Comparison of ENCODE assay signal across 26 mouse cellular contexts in genomic region chr6:120442171-120442749, GRCm38 (mm10). TPM values are rescaled to one million over a fixed set of nuclear protein-coding genes. Genes with fewer than 3 reads are reported as not detected.
DNase-seq lines count a peak whose midpoint lies in the region; ATAC-seq and TF ChIP-seq lines count a peak whose summit lies in the region.
"Had no signal": no experiment of that assay in that cellular context is flagged by ENCODE, and none has a peak within 500 bp of the region (broad histone marks: within the 10 kb centered on the region; RNA-seq: fewer than 3 reads in every experiment).

No protein-coding gene starts in this region.

- TF ChIP-seq POLR2A in kidney, adult 2 months (IDR thresholded peaks at IDR 0.05; ENCODE audit: low read depth, low read length), result no peak

- peak; percentile 66 for DNase-seq in heart, adult 11 months
- no peak for DNase-seq in heart, postnatal 14 days
- DNase-seq in kidney, adult 2 months, result peak; percentile 91
- DNase-seq in kidney, postnatal 10 days, result no peak
- peak; percentile 51 for DNase-seq in midbrain, embryonic 11.5 days (ENCODE audit: low spot score, missing footprints)
- DNase-seq in midbrain, postnatal 0 days (ENCODE audit: low spot score), result no peak
- no peak for DNase-seq in layer of hippocampus, postnatal 10 days (ENCODE audit: low spot score in 2 of 2)
- DNase-seq: adrenal gland, adult 2 months; cerebellum, adult 11 months; cerebellum, adult 8-10 months; cerebellum, postnatal 14 days; embryo, embryonic 11 days; heart, adult 2 months; heart, postnatal 4 days had no signal

- no peaks in the 10 kb centered on the region for H3K27me3 ChIP-seq in kidney, adult 2 months (replicated peaks; ENCODE audit: control insufficient read depth, insufficient read depth, low read length)
- H3K27me3 ChIP-seq in midbrain, embryonic 11.5 days (ENCODE audit: control insufficient read depth, insufficient read depth, low read length), result no peaks in the 10 kb centered on the region
- no peaks in the 10 kb centered on the region for H3K27me3 ChIP-seq in midbrain, postnatal 0 days (ENCODE audit: insufficient read depth, low read length)
- H3K27me3 ChIP-seq: CH12.LX; embryonic facial prominence, embryonic 15.5 days; hindbrain, embryonic 12.5 days; Patski had no signal

- H3K9me3 ChIP-seq in midbrain, embryonic 11.5 days (ENCODE audit: control insufficient read depth, low read length), result no peaks in the 10 kb centered on the region
- no peaks in the 10 kb centered on the region for H3K9me3 ChIP-seq in midbrain, postnatal 0 days (ENCODE audit: low read length)
- H3K9me3 ChIP-seq: embryonic facial prominence, embryonic 15.5 days; forebrain, embryonic 10.5 days; hindbrain, embryonic 12.5 days had no signal

- H3K36me3 ChIP-seq in kidney, adult 2 months (ENCODE audit: control insufficient read depth, insufficient read depth, low read length), result peaks cover 4% of the 10 kb centered on the region; the same call in 1 of the 2 replicates
- peaks cover 7% of the 10 kb centered on the region for H3K36me3 ChIP-seq in midbrain, embryonic 11.5 days (ENCODE audit: control insufficient read depth, insufficient read depth, low read length)
- H3K36me3 ChIP-seq in midbrain, postnatal 0 days (ENCODE audit: insufficient read depth, low read length), result peaks cover 22% of the 10 kb centered on the region

- ATAC-seq in midbrain, embryonic 11.5 days (ENCODE audit: low FRiP score), result no peak
- no peak for ATAC-seq in midbrain, postnatal 0 days (ENCODE audit: low FRiP score)
- ATAC-seq: activated CD4-positive, CD25-positive, alpha-beta regulatory T cell, adult 4 months; forebrain, embryonic 14.5 days; hindbrain, embryonic 16.5 days; Patski had no signal

- H3K4me2 ChIP-seq in midbrain, embryonic 11.5 days, result no peak overlapping the region
- no peak overlapping the region for H3K4me2 ChIP-seq in midbrain, postnatal 0 days (ENCODE audit: low read depth, low read length, poor library complexity, severe bottlenecking)
- H3K4me2 ChIP-seq: embryonic facial prominence, embryonic 15.5 days; heart, embryonic 11.5 days; hindbrain, embryonic 12.5 days had no signal

- TF ChIP-seq CTCF in kidney, adult 2 months (conservative IDR thresholded peaks at IDR 0.05; ENCODE audit: insufficient read depth, insufficient read length, low read depth, low read length), result no peak
- no peak for TF ChIP-seq CTCF in midbrain, postnatal 0 days (IDR thresholded peaks at IDR 0.05)

- H3K4me3 ChIP-seq in kidney, adult 2 months (ENCODE audit: insufficient read depth, low read depth, low read length), result no peak overlapping the region
- no peak overlapping the region for H3K4me3 ChIP-seq in midbrain, embryonic 11.5 days (ENCODE audit: low read depth, low read length)
- no peak overlapping the region for H3K4me3 ChIP-seq in midbrain, postnatal 0 days (ENCODE audit: low read depth, low read length)
- H3K4me3 ChIP-seq: embryonic facial prominence, embryonic 15.5 days; erythroblast, embryonic 14.5 days; forebrain, embryonic 10.5 days; heart, adult 2 months; hindbrain, embryonic 12.5 days had no signal

- peak overlapping the region; percentile 69 for H3K27ac ChIP-seq in kidney, adult 2 months (ENCODE audit: insufficient read depth, low read depth, low read length)
- no peak overlapping the region for H3K27ac ChIP-seq in midbrain, embryonic 11.5 days (ENCODE audit: low read depth, low read length)
- H3K27ac ChIP-seq in midbrain, postnatal 0 days (ENCODE audit: low read depth, low read length), result no peak overlapping the region
- H3K27ac ChIP-seq: embryonic facial prominence, embryonic 15.5 days; forebrain, embryonic 10.5 days; heart, adult 2 months; hindbrain, embryonic 12.5 days had no signal

- H3K4me1 ChIP-seq in kidney, adult 2 months (ENCODE audit: control insufficient read depth, insufficient read depth, low read length), result peaks cover 22% of the 10 kb centered on the region; the same call in 1 of the 2 replicates
- H3K4me1 ChIP-seq in midbrain, embryonic 11.5 days (ENCODE audit: control insufficient read depth, insufficient read depth, low read length), result no peaks in the 10 kb centered on the region
- no peaks in the 10 kb centered on the region for H3K4me1 ChIP-seq in midbrain, postnatal 0 days (ENCODE audit: insufficient read depth, low read length)
- H3K4me1 ChIP-seq: embryonic facial prominence, embryonic 15.5 days; forebrain, embryonic 10.5 days; hindbrain, embryonic 12.5 days had no signal

- 26% methylated on average over 4 of the region's 4 CpGs for WGBS in kidney, adult 2 months
- WGBS in midbrain, embryonic 11.5 days, result 92% methylated on average over 4 of the region's 4 CpGs
- 84% methylated on average over 4 of the region's 4 CpGs for WGBS in midbrain, postnatal 0 days

- H3K9ac ChIP-seq in midbrain, embryonic 11.5 days (ENCODE audit: low read length), result no peak overlapping the region
- no peak overlapping the region for H3K9ac ChIP-seq in midbrain, postnatal 0 days (replicated peaks; ENCODE audit: low read length, poor library complexity, severe bottlenecking)
- H3K9ac ChIP-seq: embryonic facial prominence, embryonic 15.5 days; hindbrain, embryonic 12.5 days had no signal

- intact Hi-C loops in heart, postnatal 14 days (cut with DNase I), result no loop called here

RNA-seq across cellular contexts. Expression of gene Il17ra, which starts 20.8 kb away (rescaled TPM):
- total RNA-seq in heart, postnatal 14 days (2021), result 1 to 10 TPM; 3.3 to 5.4 TPM
- 36.1 and 37.2 TPM in 2 replicates for polyA plus RNA-seq in kidney, adult 2 months (2012; rRNA removed)
- 1.6 and 2.0 TPM in 2 replicates for polyA plus RNA-seq in midbrain, embryonic 11.5 days (2014; fragmentation: Nextera tagmentation; extraction: Ambion mirVana)
- 2.1 and 4.9 TPM in 2 replicates for total RNA-seq in midbrain, postnatal 0 days (2014; rRNA removed)
- polyA plus RNA-seq in midbrain, postnatal 0 days (2015; fragmentation: Nextera tagmentation; extraction: Ambion mirVana), result 2.0 and 2.3 TPM in 2 replicates
- 1 to 10 TPM; 4.0 to 4.1 TPM for total RNA-seq in layer of hippocampus, postnatal 10 days (2021)

RNA-seq across cellular contexts. Expression of gene Tmem121b, which starts 51.3 kb away (rescaled TPM):
- under 1 TPM in 1 of 2 experiments, not detected in 1; 0.05 TPM for total RNA-seq in heart, postnatal 14 days (2021)
- polyA plus RNA-seq in kidney, adult 2 months (2012; rRNA removed), result 0.01 and 0.05 TPM in 2 replicates
- 0.78 and 0.88 TPM in 2 replicates for polyA plus RNA-seq in midbrain, embryonic 11.5 days (2014; fragmentation: Nextera tagmentation; extraction: Ambion mirVana)
- total RNA-seq in midbrain, postnatal 0 days (2014; rRNA removed), result 27.2 and 30.5 TPM in 2 replicates
- polyA plus RNA-seq in midbrain, postnatal 0 days (2015; fragmentation: Nextera tagmentation; extraction: Ambion mirVana), result 2.5 and 2.7 TPM in 2 replicates
- total RNA-seq in layer of hippocampus, postnatal 10 days (2021), result 10 to 100 TPM; 38.2 to 42.5 TPM
- total RNA-seq: CH12.LX; gastrocnemius, adult 8-10 months; heart, adult 2 months had no signal
- polyA plus RNA-seq: erythroblast, embryonic 14.5 days; heart, adult 2 months; heart, postnatal 0 days had no signal

Comparison
In these comparisons a context has a peak if more than half of its experiments do, and no peak if none do; other contexts are left out.
1. DNase-seq: peak in heart, adult 11 months (single experiment), kidney, adult 2 months (single experiment) and midbrain, embryonic 11.5 days (single experiment); none in heart, postnatal 14 days (0 of 2), kidney, postnatal 10 days (single experiment), midbrain, postnatal 0 days (single experiment) and layer of hippocampus, postnatal 10 days (0 of 2).
2. RNA of gene Tmem121b, which starts 51.3 kb away (total RNA-seq): 38.2 to 42.5 TPM in layer of hippocampus, postnatal 10 days and 27.2 to 30.5 TPM in midbrain, postnatal 0 days; 0.05 TPM in heart, postnatal 14 days; every median in the first group is over 10 times any median in the second.